Mouse (Mus musculus): ENCODE results near the gene Ngef.
"Not testable (repeated sequence)": the region's sequence is repeated elsewhere in the genome, so short reads cannot be mapped to it uniquely, and the experiment has no call there.

Gene Ngef

DNA sequence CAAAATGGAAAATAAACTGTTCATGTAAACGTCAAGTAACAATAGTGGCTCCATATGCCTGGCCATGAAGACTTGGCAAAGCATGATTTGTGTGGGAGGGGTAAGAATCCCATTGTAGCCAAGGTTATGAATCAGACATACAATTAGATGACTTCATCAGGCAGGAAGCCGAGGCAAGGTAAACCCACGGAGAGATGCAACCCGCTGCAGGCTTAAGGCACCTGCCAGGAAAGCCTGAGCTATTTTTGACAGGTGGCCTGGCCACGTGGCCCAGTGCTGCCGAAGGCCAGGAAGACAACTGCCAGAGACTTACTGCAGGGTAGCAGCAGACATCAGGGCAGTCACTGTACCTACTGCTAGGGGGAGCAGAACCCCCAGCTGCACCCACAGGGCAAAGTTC, 87.3 kb downstream of the Ngef start:
- Histone ChIP-seq H3K4me3 (replicated peaks; ENCODE audit: low read length) (no peak overlapping the region), H3K9me3 (ENCODE audit: low read length) (no peaks in the 10 kb centered on the region), H3K27me3 (ENCODE audit: insufficient read depth, low read length) (0 out of 2 replicates have a peak, but pooled peaks cover 4% of the 10 kb centered on the region), H3K4me1 (replicated peaks; ENCODE audit: low read depth, low read length) (peaks cover 13% of the 10 kb centered on the region), H3K36me3 (ENCODE audit: insufficient read depth, low read length) (no peaks in the 10 kb centered on the region)
- TF ChIP-seq POU5F1 (IDR thresholded peaks at IDR 0.05; ENCODE audit: borderline replicate concordance, low read length): no peak
- TF ChIP-seq CTCF (conservative IDR thresholded peaks at IDR 0.05; ENCODE audit: low read length): no peak
- no peak for TF ChIP-seq NANOG (IDR thresholded peaks at IDR 0.05; ENCODE audit: borderline replicate concordance, low read length)

DNA sequence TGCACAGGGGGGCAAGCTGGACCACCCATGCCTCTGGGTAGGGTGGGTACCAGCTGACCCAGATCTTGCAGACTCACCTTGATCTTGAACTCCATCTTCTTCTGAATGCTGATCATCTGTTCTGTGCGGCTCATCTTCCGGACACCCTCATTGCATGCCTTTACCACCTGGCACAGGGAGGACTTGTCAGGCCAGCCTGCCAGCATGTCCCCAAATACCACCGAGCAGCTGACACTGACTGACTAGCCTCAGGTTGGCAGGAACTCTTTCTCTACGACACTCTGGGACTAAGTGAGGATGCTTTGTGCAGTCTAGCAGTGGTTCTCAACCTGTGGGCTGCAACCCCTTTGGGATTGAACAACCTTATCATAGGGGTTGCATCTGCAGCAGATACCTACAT, 91.1 kb downstream of the Ngef start:
- Histone ChIP-seq H3K9me3 (ENCODE audit: low read length) (no peaks in the 10 kb centered on the region), H3K27me3 (ENCODE audit: insufficient read depth, low read length) (peaks cover 35% of the 10 kb centered on the region), H3K4me3 (replicated peaks; ENCODE audit: low read length) (no peak overlapping the region), H3K36me3 (ENCODE audit: insufficient read depth, low read length) (no peaks in the 10 kb centered on the region), H3K4me1 (replicated peaks; ENCODE audit: low read depth, low read length) (peaks cover 5% of the 10 kb centered on the region; the same call in 1 of the 2 replicates)
- TF ChIP-seq CTCF (conservative IDR thresholded peaks at IDR 0.05; ENCODE audit: low read length) (no peak), NANOG (IDR thresholded peaks at IDR 0.05; ENCODE audit: borderline replicate concordance, low read length) (no peak), POU5F1 (IDR thresholded peaks at IDR 0.05; ENCODE audit: borderline replicate concordance, low read length) (no peak)

DNA sequence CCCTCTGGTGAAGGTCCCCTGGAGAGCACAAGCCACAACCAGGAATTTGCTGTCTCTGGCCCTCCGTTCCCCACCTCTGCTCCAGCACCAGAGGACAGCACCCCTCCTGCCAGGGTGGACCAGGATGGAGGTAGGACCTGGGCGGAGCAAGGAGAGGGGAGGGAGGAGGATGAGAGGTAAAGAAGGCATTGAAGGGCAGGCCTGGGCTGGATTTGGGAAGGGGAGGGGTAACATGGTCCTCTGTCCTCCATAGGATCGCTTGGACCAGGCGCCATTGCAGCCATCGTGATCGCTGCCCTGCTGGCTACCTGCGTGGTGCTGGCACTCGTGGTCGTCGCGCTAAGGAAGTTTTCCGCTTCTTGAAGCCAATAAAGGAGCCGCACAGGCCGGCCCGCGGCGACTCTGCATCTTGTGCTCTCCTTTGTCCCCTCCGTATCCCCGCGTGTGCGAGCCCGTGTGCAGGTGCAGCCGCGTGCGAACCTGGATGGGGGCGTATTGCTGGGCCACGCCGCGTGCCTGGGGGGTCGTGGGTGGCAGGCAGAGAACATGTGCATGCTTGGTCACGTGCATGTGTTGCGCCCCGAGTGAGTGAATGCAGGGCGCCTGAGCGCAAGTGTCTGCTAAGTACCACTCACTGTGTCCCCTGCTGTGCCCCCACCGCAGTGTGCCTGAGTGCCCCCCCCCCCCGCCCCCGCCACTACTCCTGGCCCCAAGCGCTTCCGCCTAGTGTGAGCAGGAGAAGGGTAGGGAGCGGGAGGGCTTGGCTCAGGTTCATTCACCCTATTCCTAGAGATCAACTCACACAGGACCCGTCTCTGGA, 98.4 kb downstream of the Ngef start:
- peaks cover 93% of the 10 kb centered on the region for H3K27me3 ChIP-seq (ENCODE audit: insufficient read depth, low read length)
- peak overlapping the region; percentile 77 for H3K4me3 ChIP-seq (replicated peaks; ENCODE audit: low read length)
- TF ChIP-seq NANOG (IDR thresholded peaks at IDR 0.05; ENCODE audit: borderline replicate concordance, low read length): no peak
- no peaks in the 10 kb centered on the region for H3K36me3 ChIP-seq (ENCODE audit: insufficient read depth, low read length)
- peaks cover 31% of the 10 kb centered on the region for H3K4me1 ChIP-seq (replicated peaks; ENCODE audit: low read depth, low read length)
- no peaks in the 10 kb centered on the region for H3K9me3 ChIP-seq (ENCODE audit: low read length)

DNA sequence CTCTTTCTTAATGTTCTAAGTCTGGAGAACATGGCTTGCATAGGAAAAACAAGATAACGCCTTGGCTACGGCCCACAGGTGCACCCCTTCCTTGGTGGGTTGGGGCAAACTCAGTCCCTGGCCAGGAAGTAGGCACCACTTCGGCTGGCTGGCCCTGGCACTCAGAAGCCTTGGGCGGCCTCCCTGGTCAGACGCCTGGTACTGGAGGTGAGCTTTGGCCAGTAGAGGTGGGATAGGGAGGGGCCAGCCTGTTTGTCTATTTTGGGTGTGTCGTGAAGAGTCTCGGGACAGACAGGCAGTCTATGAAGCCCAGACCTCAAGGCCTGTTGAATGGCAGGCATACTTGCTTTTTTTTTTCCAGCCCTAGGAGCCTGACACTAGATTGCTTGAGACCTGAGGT, 101.1 kb downstream of the Ngef start:
- TF ChIP-seq CTCF (conservative IDR thresholded peaks at IDR 0.05; ENCODE audit: low read length) (no peak), POU5F1 (IDR thresholded peaks at IDR 0.05; ENCODE audit: borderline replicate concordance, low read length) (no peak), NANOG (IDR thresholded peaks at IDR 0.05; ENCODE audit: borderline replicate concordance, low read length) (no peak)
- Histone ChIP-seq H3K4me1 (replicated peaks; ENCODE audit: low read depth, low read length) (peaks cover 33% of the 10 kb centered on the region), H3K4me3 (replicated peaks; ENCODE audit: low read length) (no peak overlapping the region), H3K9me3 (ENCODE audit: low read length) (no peaks in the 10 kb centered on the region), H3K27me3 (ENCODE audit: insufficient read depth, low read length) (peaks cover 81% of the 10 kb centered on the region), H3K36me3 (ENCODE audit: insufficient read depth, low read length) (no peaks in the 10 kb centered on the region)

DNA sequence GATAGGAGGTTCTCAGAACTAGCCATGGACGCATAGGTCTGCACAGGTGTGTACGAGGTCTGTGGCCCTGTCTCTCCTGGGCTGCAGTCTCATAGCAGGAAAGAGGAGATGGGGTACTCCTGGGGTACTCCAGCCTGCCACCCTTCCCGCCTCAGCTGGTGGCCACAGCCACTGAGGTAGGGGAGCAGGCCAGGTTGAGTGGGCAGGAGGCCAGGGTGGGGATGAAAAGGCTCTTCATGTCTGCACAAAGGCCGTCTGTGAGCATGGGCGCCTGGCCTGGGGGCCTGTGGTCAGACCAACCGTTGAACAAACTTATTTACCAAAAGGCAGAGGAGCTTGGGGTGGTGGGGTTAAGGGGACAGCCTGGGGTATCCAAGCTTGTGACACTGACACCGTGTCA, 101.8 kb downstream of the Ngef start:
- Histone ChIP-seq H3K27me3 (ENCODE audit: insufficient read depth, low read length) (peaks cover 74% of the 10 kb centered on the region), H3K36me3 (ENCODE audit: insufficient read depth, low read length) (no peaks in the 10 kb centered on the region), H3K4me3 (replicated peaks; ENCODE audit: low read length) (no peak overlapping the region), H3K4me1 (replicated peaks; ENCODE audit: low read depth, low read length) (peaks cover 31% of the 10 kb centered on the region), H3K9me3 (ENCODE audit: low read length) (no peaks in the 10 kb centered on the region)
- TF ChIP-seq CTCF (conservative IDR thresholded peaks at IDR 0.05; ENCODE audit: low read length) (no peak), POU5F1 (IDR thresholded peaks at IDR 0.05; ENCODE audit: borderline replicate concordance, low read length) (no peak), NANOG (IDR thresholded peaks at IDR 0.05; ENCODE audit: borderline replicate concordance, low read length) (no peak)

DNA sequence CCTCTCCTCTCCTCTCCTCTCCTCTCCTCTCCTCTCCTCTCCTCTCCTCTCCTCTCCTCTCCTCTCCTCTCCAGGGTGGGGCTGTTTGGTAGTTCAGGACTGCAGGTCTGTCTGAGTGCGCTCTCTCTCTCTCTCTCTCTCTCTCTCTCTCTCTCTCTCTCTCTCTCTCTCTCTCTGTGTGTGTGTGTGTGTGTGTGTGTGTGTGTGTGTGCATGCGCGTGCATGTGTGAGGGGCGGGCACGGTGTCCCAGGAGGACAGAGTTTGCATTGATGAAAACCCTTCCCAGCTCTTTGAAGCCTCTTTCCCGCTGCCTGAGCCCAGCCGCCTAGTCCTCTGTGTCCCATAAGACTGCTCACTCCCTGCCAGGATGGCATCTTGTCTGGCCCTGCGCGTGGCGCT, 103.7 kb downstream of the Ngef start, which contains the start of gene Snorc:
Gene Snorc (plus strand): TSS at position 301 of the 400 bp plus-strand sequence.
- Histone ChIP-seq H3K27me3 (ENCODE audit: insufficient read depth, low read length) (peaks cover 56% of the 10 kb centered on the region), H3K4me3 (replicated peaks; ENCODE audit: low read length) (peak within 1 kb of the TSS; percentile 45)
- not testable (repeated sequence) for H3K36me3 ChIP-seq (ENCODE audit: insufficient read depth, low read length)

DNA sequence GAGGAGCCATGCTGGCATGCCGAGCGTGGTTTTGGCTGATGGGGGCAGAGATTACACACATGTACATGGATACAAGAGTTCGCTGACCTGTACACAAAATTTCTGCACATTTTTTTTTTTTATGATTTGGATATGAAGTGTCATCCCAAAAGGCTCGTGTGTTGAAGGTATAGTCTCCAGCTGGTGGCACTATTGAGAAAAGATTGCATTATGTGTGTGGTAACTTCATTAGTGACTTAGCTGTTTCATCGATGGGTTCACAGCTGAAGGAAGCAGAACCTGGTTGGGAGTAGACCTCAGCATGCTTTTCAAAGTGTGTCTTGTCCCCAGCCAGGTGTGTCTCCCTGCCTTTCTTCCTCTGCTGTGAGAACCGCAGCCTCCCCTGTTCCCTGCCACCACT, 105.3 kb downstream of the Ngef start:
- Histone ChIP-seq H3K4me1 (replicated peaks; ENCODE audit: low read depth, low read length) (peaks cover 15% of the 10 kb centered on the region), H3K36me3 (ENCODE audit: insufficient read depth, low read length) (no peaks in the 10 kb centered on the region), H3K4me3 (replicated peaks; ENCODE audit: low read length) (no peak overlapping the region), H3K9me3 (ENCODE audit: low read length) (no peaks in the 10 kb centered on the region), H3K27me3 (ENCODE audit: insufficient read depth, low read length) (peaks cover 40% of the 10 kb centered on the region)
- no peak for TF ChIP-seq NANOG (IDR thresholded peaks at IDR 0.05; ENCODE audit: borderline replicate concordance, low read length)
- no peak for TF ChIP-seq POU5F1 (IDR thresholded peaks at IDR 0.05; ENCODE audit: borderline replicate concordance, low read length)
- TF ChIP-seq CTCF (conservative IDR thresholded peaks at IDR 0.05; ENCODE audit: low read length): no peak

More for the DNA sequence above, 103.7 kb downstream of the Ngef start, which contains the start of gene Snorc:
- peaks cover 20% of the 10 kb centered on the region for H3K4me1 ChIP-seq (replicated peaks; ENCODE audit: low read depth, low read length)
- not testable (repeated sequence) for H3K9me3 ChIP-seq (ENCODE audit: low read length)

DNA sequence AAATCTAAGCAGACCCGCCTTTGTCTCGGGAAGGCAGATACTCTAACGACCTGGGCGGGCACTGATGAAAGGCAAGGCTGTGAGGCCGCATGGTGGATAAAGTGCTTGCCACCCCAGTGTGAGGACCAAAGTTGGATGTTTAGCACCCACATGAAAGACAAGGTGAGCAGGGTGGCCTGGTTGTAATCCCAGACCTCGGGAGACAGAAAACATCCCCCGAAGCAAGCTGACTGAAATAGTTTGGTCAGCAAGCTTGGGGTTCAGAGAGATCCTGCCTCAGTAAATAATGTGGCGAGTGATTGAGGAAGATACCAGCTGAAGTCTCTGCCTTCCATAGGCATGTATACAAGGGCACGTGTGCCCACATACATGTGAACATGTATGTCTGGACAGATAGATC, 106.2 kb downstream of the Ngef start:
- no peaks in the 10 kb centered on the region for H3K36me3 ChIP-seq (ENCODE audit: insufficient read depth, low read length)

DNA sequence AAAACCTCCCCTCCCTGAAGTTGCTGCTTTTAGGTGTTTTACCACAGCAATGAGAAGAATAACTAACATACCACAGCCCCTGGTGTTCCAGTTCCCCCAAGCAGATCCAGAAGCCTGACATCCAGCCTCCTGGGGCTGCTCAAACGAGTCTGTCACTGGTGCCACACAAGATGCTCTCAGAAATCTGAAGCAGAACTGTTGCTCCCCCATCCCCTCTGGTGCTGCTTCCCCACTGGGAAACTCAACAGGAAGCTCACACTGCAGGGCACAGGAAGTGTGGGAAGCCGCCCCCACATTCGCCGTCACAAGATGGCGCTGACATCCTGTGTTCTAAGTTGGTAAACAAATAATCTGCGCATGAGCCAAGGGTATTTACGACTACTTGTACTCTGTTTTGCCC, 113.8 kb downstream of the Ngef start:
- not testable (repeated sequence) for H3K9me3 ChIP-seq (ENCODE audit: low read length); H3K4me3 ChIP-seq (replicated peaks; ENCODE audit: low read length); H3K36me3 ChIP-seq (ENCODE audit: insufficient read depth, low read length); H3K4me1 ChIP-seq (replicated peaks; ENCODE audit: low read depth, low read length); H3K27me3 ChIP-seq (ENCODE audit: insufficient read depth, low read length)

More for the DNA sequence above, 106.2 kb downstream of the Ngef start:
- no peak overlapping the region for H3K4me3 ChIP-seq (replicated peaks; ENCODE audit: low read length)
- H3K9me3 ChIP-seq (ENCODE audit: low read length): no peaks in the 10 kb centered on the region
- TF ChIP-seq NANOG (IDR thresholded peaks at IDR 0.05; ENCODE audit: borderline replicate concordance, low read length) (no peak), CTCF (conservative IDR thresholded peaks at IDR 0.05; ENCODE audit: low read length) (no peak), POU5F1 (IDR thresholded peaks at IDR 0.05; ENCODE audit: borderline replicate concordance, low read length) (no peak)
- H3K27me3 ChIP-seq (ENCODE audit: insufficient read depth, low read length): peaks cover 33% of the 10 kb centered on the region
- peaks cover 10% of the 10 kb centered on the region for H3K4me1 ChIP-seq (replicated peaks; ENCODE audit: low read depth, low read length)

All from E14TG2a.4 (cell line).